Mouse (Mus musculus): ENCODE measurements around the gene Prkag2.

DNA sequence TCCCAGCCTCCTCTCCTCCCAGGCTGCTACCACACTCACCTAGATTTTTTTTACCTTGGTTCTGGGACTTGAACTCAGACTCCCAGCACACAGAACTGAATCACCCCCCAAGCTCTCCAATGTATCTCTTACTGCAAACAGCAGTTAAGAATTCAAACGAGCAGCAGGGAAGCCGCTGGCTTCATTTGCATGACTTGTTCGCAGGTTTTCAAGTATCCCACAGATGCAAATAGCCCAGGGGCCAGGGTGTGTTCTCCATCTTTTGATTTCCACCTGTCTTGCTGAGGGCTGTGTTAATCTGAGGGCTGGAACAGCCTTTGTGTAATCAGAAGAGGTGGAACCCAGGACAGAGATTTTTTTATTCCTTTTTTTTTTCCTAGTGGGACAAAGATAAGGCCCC lies 90.7 kb downstream of the Prkag2 start:
- no peak for TF ChIP-seq POLR2A (IDR thresholded peaks at IDR 0.05; ENCODE audit: borderline replicate concordance, control insufficient read depth, low read depth, low read length)
- TF ChIP-seq CTCF (IDR thresholded peaks at IDR 0.05; ENCODE audit: control insufficient read depth, insufficient read depth, low read length): no peak

Data from bone marrow, adult 2 months (tissue).